Mouse (Mus musculus) frontal cortex, adult (tissue): ENCODE measurements around the gene Zc3h7a.
A peak's percentile ranks its signal among the peaks of the same experiment; 100 is the strongest.
"Not testable (repeated sequence)": the region's sequence is repeated elsewhere in the genome, so short reads cannot be mapped to it uniquely, and the experiment has no call there.

ENCODE experiments used
- ATAC-seq: cut with Nextera tagmentation; 2 replicates; pipeline ENCODE4 v1.9.2; 2017; ENCODE audit warnings: mild to moderate bottlenecking, moderate library complexity, mixed read lengths; ENCODE audit not compliant: low TSS enrichment

Zc3h7a gene

GRCm38 (mm10) chr16:11176208-11176883, at the start of gene Zc3h7a:
Zc3h7a (minus strand) TSS chr16:11176393.
- peak; percentile 95 for ATAC-seq

GRCm38 (mm10) chr16:11217801-11218200, 41.6 kb upstream of the Zc3h7a start:
- no peak for ATAC-seq

GRCm38 (mm10) chr16:11203600-11204390, 27.6 kb upstream of the Zc3h7a start:
- ATAC-seq = no peak

- peak; percentile 99 for ATAC-seq
Observed at GRCm38 (mm10) chr16:11202571-11203554, 26.7 kb upstream of the Zc3h7a start, which contains the start of gene Rsl1d1. Rsl1d1 (minus strand) TSS chr16:11203331.

- ATAC-seq = no peak
Observed at GRCm38 (mm10) chr16:11201740-11202394, 25.7 kb upstream of the Zc3h7a start.

GRCm38 (mm10) chr16:11200247-11200646, 24.1 kb upstream of the Zc3h7a start:
- ATAC-seq = no peak

- ATAC-seq = no peak
Observed at GRCm38 (mm10) chr16:11198467-11198866, 22.3 kb upstream of the Zc3h7a start.

- no peak for ATAC-seq
Observed at GRCm38 (mm10) chr16:11197052-11197451, 20.9 kb upstream of the Zc3h7a start.

GRCm38 (mm10) chr16:11193231-11193630, 17.0 kb upstream of the Zc3h7a start:
- ATAC-seq = no peak

GRCm38 (mm10) chr16:11190150-11190549, 14.0 kb upstream of the Zc3h7a start:
- ATAC-seq = peak; percentile 65; the same call in 1 of the 2 replicates

- no peak for ATAC-seq
Observed at GRCm38 (mm10) chr16:11177404-11177803, 1.2 kb upstream of the Zc3h7a start.

GRCm38 (mm10) chr16:11176884-11177244, 671 bp upstream of the Zc3h7a start:
- no peak for ATAC-seq

- ATAC-seq = peak; percentile 20
Observed at GRCm38 (mm10) chr16:11175489-11176207, 545 bp downstream of the Zc3h7a start.

GRCm38 (mm10) chr16:11175100-11175488, 1.1 kb downstream of the Zc3h7a start:
- no peak for ATAC-seq

GRCm38 (mm10) chr16:11174671-11175081, 1.5 kb downstream of the Zc3h7a start:
- peak; percentile 24 for ATAC-seq

GRCm38 (mm10) chr16:11171679-11172078, 4.5 kb downstream of the Zc3h7a start:
- no peak for ATAC-seq

GRCm38 (mm10) chr16:11166431-11166830, 9.8 kb downstream of the Zc3h7a start:
- ATAC-seq = peak; percentile 95

GRCm38 (mm10) chr16:11164695-11165255, 11.4 kb downstream of the Zc3h7a start:
- ATAC-seq = no peak

- ATAC-seq = not testable (repeated sequence)
Observed at GRCm38 (mm10) chr16:11157721-11158120, 18.5 kb downstream of the Zc3h7a start.

- no peak for ATAC-seq
Observed at GRCm38 (mm10) chr16:11154500-11154899, 21.7 kb downstream of the Zc3h7a start.
